In the genomic region with DNA sequence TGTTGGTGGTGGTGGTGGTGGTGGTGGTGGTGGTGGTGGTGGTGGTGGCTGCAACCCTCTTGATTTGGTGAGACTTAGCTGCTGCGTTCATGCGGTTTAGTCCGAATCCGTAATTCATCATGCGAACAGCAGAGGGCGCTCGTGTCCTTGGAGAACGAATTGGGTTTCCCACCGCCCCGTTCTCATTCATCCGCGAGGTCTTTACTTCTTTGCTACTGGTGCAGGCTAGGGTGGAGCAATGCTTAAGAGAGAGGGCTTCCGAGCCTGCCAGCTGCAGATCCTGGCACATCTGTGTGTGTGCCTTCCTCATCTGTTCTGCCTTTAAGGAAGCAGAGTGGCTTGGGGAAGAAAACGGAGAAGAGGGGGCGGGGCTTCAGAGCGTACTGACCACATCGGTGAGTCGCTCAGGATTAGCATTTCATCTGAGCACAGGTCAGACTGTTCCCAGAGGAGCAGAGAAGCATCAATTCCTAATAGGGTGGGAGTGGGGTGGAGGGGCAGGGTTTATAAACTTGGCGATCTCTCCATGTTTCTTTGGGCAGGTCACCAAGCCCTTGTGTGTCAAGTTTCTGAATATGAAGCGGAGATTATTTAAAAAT, we compare ENCODE assay signal across 7 mouse cellular contexts.
DNase-seq lines count a peak whose midpoint lies in the region; ATAC-seq and TF ChIP-seq lines count a peak whose summit lies in the region.

No protein-coding gene starts in this region.

- no peaks in the 10 kb centered on the region; the same call in 1 of the 2 replicates for H3K27me3 ChIP-seq in heart, adult 2 months (ENCODE audit: control insufficient read depth, insufficient read depth, low read length)
- 0 out of 2 replicates have a peak, but pooled peaks cover 5% of the 10 kb centered on the region for H3K27me3 ChIP-seq in limb, embryonic 14.5 days (ENCODE audit: control insufficient read depth, insufficient read depth, low read length)
- H3K27me3 ChIP-seq in midbrain, postnatal 0 days (ENCODE audit: insufficient read depth, low read length), result no peaks in the 10 kb centered on the region

- TF ChIP-seq EP300 in heart, adult 2 months (IDR thresholded peaks at IDR 0.05; ENCODE audit: insufficient read depth, low read depth, low read length), result 0 out of 2 replicates have a peak, but pooled peaks have one; percentile 39

- H3K79me2 ChIP-seq in heart, adult 2 months (replicated peaks; ENCODE audit: control insufficient read depth, insufficient read depth, low read length), result no peaks in the 10 kb centered on the region

- intact Hi-C loops in heart, adult 2 months (cut with DNase I), result loop anchor here (1.0 to 10.0 kb wide), 4 partner anchors 246 to 653 kb away; no protein-coding TSS in a partner anchor

- H3K27ac ChIP-seq in heart, adult 2 months, result no peak overlapping the region
- H3K27ac ChIP-seq in limb, embryonic 14.5 days (replicated peaks; ENCODE audit: low read depth, low read length), result no peak overlapping the region
- no peak overlapping the region for H3K27ac ChIP-seq in midbrain, postnatal 0 days (ENCODE audit: low read depth, low read length)

- no peak for TF ChIP-seq POLR2A in heart, adult 2 months (IDR thresholded peaks at IDR 0.05; ENCODE audit: insufficient read depth, low read depth, low read length)
- no peak for TF ChIP-seq POLR2A in limb, embryonic 14.5 days (IDR thresholded peaks at IDR 0.05; ENCODE audit: borderline replicate concordance, extremely low read depth, insufficient read depth, insufficient read length)

- no peak overlapping the region for H3K9ac ChIP-seq in heart, adult 2 months (ENCODE audit: low read depth, low read length)
- H3K9ac ChIP-seq in limb, embryonic 14.5 days (ENCODE audit: low read depth, low read length, severe bottlenecking), result no peak overlapping the region
- peak overlapping the region; percentile 44; the same call in 1 of the 2 replicates for H3K9ac ChIP-seq in midbrain, postnatal 0 days (replicated peaks; ENCODE audit: low read length, poor library complexity, severe bottlenecking)

- ATAC-seq in limb, embryonic 14.5 days (ENCODE audit: low FRiP score, low read depth), result peak; percentile 74
- peak; percentile 73 for ATAC-seq in midbrain, postnatal 0 days (ENCODE audit: low FRiP score)

- H3K9me3 ChIP-seq in limb, embryonic 14.5 days (ENCODE audit: control insufficient read depth, low read length), result no peaks in the 10 kb centered on the region
- no peaks in the 10 kb centered on the region for H3K9me3 ChIP-seq in midbrain, postnatal 0 days (ENCODE audit: low read length)

- WGBS in heart, adult 2 months, result 6% methylated on average over 20 of the region's 20 CpGs
- WGBS in limb, embryonic 14.5 days, result 6% methylated on average over 20 of the region's 20 CpGs
- 4% methylated on average over 20 of the region's 20 CpGs for WGBS in midbrain, postnatal 0 days

- H3K4me1 ChIP-seq in heart, adult 2 months (ENCODE audit: control insufficient read depth, insufficient read depth, low read length), result peaks cover 2% of the 10 kb centered on the region; the same call in 1 of the 2 replicates
- H3K4me1 ChIP-seq in limb, embryonic 14.5 days (ENCODE audit: control insufficient read depth, insufficient read depth, low read length), result peaks cover 9% of the 10 kb centered on the region; the same call in 1 of the 2 replicates
- H3K4me1 ChIP-seq in midbrain, postnatal 0 days (ENCODE audit: insufficient read depth, low read length), result 0 out of 2 replicates have a peak, but pooled peaks cover 5% of the 10 kb centered on the region

- H3K4me3 ChIP-seq in heart, adult 2 months, result peak overlapping the region; percentile 47
- peak overlapping the region; percentile 33 for H3K4me3 ChIP-seq in limb, embryonic 14.5 days (replicated peaks; ENCODE audit: low read length)
- H3K4me3 ChIP-seq in midbrain, postnatal 0 days (ENCODE audit: low read depth, low read length), result peak overlapping the region; percentile 36

- DNase-seq in adrenal gland, postnatal 25 days, result peak; percentile 84
- DNase-seq in embryo, embryonic 9.5 days (ENCODE audit: extremely low spot score), result peak; percentile 83
- peak; percentile 58 to 84 for DNase-seq in heart, adult 2 months
- DNase-seq in kidney, adult 9 months, result peak; percentile 74
- DNase-seq in limb, embryonic 14.5 days (ENCODE audit: low spot score), result peak; percentile 84
- peak; percentile 93 for DNase-seq in midbrain, postnatal 0 days (ENCODE audit: low spot score)
- peak; percentile 13 to 14 for DNase-seq in spleen, postnatal 36 days (ENCODE audit: low spot score in 2 of 2)

- peak overlapping the region; percentile 70 for H3K4me2 ChIP-seq in limb, embryonic 14.5 days (replicated peaks; ENCODE audit: low read depth, low read length, severe bottlenecking)
- H3K4me2 ChIP-seq in midbrain, postnatal 0 days (ENCODE audit: low read depth, low read length, poor library complexity, severe bottlenecking), result peak overlapping the region; percentile 80

- H3K36me3 ChIP-seq in heart, adult 2 months (ENCODE audit: control insufficient read depth, insufficient read depth, low read length), result no peaks in the 10 kb centered on the region
- H3K36me3 ChIP-seq in limb, embryonic 14.5 days (ENCODE audit: control insufficient read depth, insufficient read depth, low read length), result no peaks in the 10 kb centered on the region
- H3K36me3 ChIP-seq in midbrain, postnatal 0 days (ENCODE audit: insufficient read depth, low read length), result no peaks in the 10 kb centered on the region

- peak; percentile 73 for TF ChIP-seq CTCF in heart, adult 2 months (IDR thresholded peaks at IDR 0.05)
- TF ChIP-seq CTCF in midbrain, postnatal 0 days (IDR thresholded peaks at IDR 0.05), result peak; percentile 91

Comparison
In these comparisons a context has a peak if more than half of its experiments do, and no peak if none do; other contexts are left out.
1. DNase-seq: peak in every context shown above with its lines; median percentile 93 in midbrain, postnatal 0 days; 84 in adrenal gland, postnatal 25 days; 84 in limb, embryonic 14.5 days; 83 in embryo, embryonic 9.5 days; 74 in kidney, adult 9 months; 71 in heart, adult 2 months; 14 in spleen, postnatal 36 days.